Mouse (Mus musculus) MEL (cell line): ENCODE measurements around the gene Rab35. TPM values are rescaled to one million over a fixed set of nuclear protein-coding genes. Genes with fewer than 3 reads are reported as not detected.

Experiments
- DNase-seq: peaks from one replicate; pipeline ENCODE4 v3.0.0; 2011; ENCODE audit warnings: low read depth, low spot score
- H3K27ac ChIP-seq: 2 replicates; pipeline ENCODE4 v1.5.1; 2012; ENCODE audit warnings: low read depth, mild to moderate bottlenecking, control low read depth, low read length, moderate library complexity; ENCODE audit not compliant: control insufficient read depth
- H3K27me3 ChIP-seq, 2 experiments: fragments of 150-350 bp in 1 of 2; sonication (generic) in 1 of 2; 2 replicates each; pipeline ENCODE4 v1.6.1; 2012; ENCODE audit warnings: low read length in 2 of 2, mild to moderate bottlenecking in 2 of 2, improper control_type of control experiment in 1 of 2, moderate library complexity in 1 of 2; ENCODE audit not compliant: insufficient read depth in 2 of 2, control insufficient read depth in 1 of 2
- H3K36me3 ChIP-seq, 2 experiments: 2 replicates each; pipeline ENCODE4 v1.6.1; 2012 to 2014; ENCODE audit warnings: low read length in 2 of 2, improper control_type of control experiment in 1 of 2, inconsistent platforms in 1 of 2, mild to moderate bottlenecking in 1 of 2; ENCODE audit not compliant: insufficient read depth in 2 of 2, control insufficient read depth in 1 of 2
- H3K4me1 ChIP-seq, 2 experiments: fragments of 150-350 bp in 1 of 2; sonication (generic) in 1 of 2; 2 replicates each; pipeline ENCODE4 v1.6.1; 2012; ENCODE audit warnings: low read length in 2 of 2, improper control_type of control experiment in 1 of 2, mild to moderate bottlenecking in 1 of 2; ENCODE audit not compliant: insufficient read depth in 2 of 2, control insufficient read depth in 1 of 2
- H3K4me3 ChIP-seq, 2 experiments: fragments of 150-350 bp in 1 of 2; sonication (generic) in 1 of 2; 2 replicates each; pipeline ENCODE4 v1.5.1; 2012; ENCODE audit warnings: low read depth in 2 of 2, low read length in 2 of 2, mild to moderate bottlenecking in 2 of 2, moderate library complexity in 2 of 2, control low read depth in 1 of 2, improper control_type of control experiment in 1 of 2; ENCODE audit not compliant: control insufficient read depth in 1 of 2, insufficient read depth in 1 of 2
- H3K79me2 ChIP-seq: 2 replicates; pipeline ENCODE4 v1.6.1; 2012; ENCODE audit warnings: mild to moderate bottlenecking, low read length, moderate library complexity; ENCODE audit not compliant: control insufficient read depth, poor library complexity, insufficient read depth
- H3K9ac ChIP-seq: 2 replicates; pipeline ENCODE4 v1.6.1; 2012; ENCODE audit warnings: low read depth, mild to moderate bottlenecking, control low read depth, low read length, moderate library complexity; ENCODE audit not compliant: control insufficient read depth, poor library complexity, severe bottlenecking
- H3K9me3 ChIP-seq: fragments of 150-350 bp; sonication (generic); replicated peaks from 2 replicates; pipeline ENCODE4 v1.6.1; 2012; ENCODE audit warnings: mild to moderate bottlenecking, low read length, improper control_type of control experiment, moderate library complexity; ENCODE audit not compliant: insufficient read depth
- BHLHE40 ChIP-seq: IDR thresholded peaks from 2 replicates; pipeline ENCODE4 v1.6.1; 2012; ENCODE audit warnings: low read depth, mild to moderate bottlenecking, inconsistent platforms, low read length, improper control_type of control experiment, borderline replicate concordance
- CHD2 ChIP-seq: IDR thresholded peaks from 2 replicates; pipeline ENCODE4 v1.6.1; 2011; ENCODE audit warnings: low read length, improper control_type of control experiment
- CTCF ChIP-seq, 3 experiments: IDR thresholded peaks in 2 of 3; conservative IDR thresholded peaks in 1 of 3; 2 replicates each; pipeline ENCODE4 v1.5.1; 2011 to 2012; ENCODE audit warnings: low read length in 3 of 3, low read depth in 2 of 3, mild to moderate bottlenecking in 2 of 3, improper control_type of control experiment in 1 of 3, inconsistent platforms in 1 of 3, mixed read lengths in 1 of 3, moderate library complexity in 1 of 3; ENCODE audit not compliant: control insufficient read depth in 1 of 3, insufficient read depth in 1 of 3, poor library complexity in 1 of 3, severe bottlenecking in 1 of 3
- ELF1 ChIP-seq: IDR thresholded peaks from 2 replicates; pipeline ENCODE4 v1.6.1; 2014; ENCODE audit warnings: low read depth, mild to moderate bottlenecking, inconsistent platforms, low read length, improper control_type of control experiment, moderate library complexity
- EP300 ChIP-seq, 2 experiments: IDR thresholded peaks; 2 replicates each; pipeline ENCODE4 v1.6.1; 2011; ENCODE audit warnings: improper control_type of control experiment in 2 of 2, low read length in 2 of 2, low read depth in 1 of 2, mild to moderate bottlenecking in 1 of 2
- ETS1 ChIP-seq: IDR thresholded peaks from 2 replicates; pipeline ENCODE4 v1.6.1; 2012; ENCODE audit warnings: low read depth, mild to moderate bottlenecking, inconsistent platforms, low read length, improper control_type of control experiment, moderate library complexity
- HCFC1 ChIP-seq: IDR thresholded peaks from 2 replicates; pipeline ENCODE4 v1.6.1; 2012; ENCODE audit warnings: low read depth, mild to moderate bottlenecking, inconsistent platforms, low read length, improper control_type of control experiment, moderate library complexity
- JUND ChIP-seq: IDR thresholded peaks from 2 replicates; pipeline ENCODE4 v1.6.1; 2011; ENCODE audit warnings: low read depth, mild to moderate bottlenecking, improper control_type of control experiment, low read length
- MAX ChIP-seq: IDR thresholded peaks from 2 replicates; pipeline ENCODE4 v1.6.1; 2011; ENCODE audit warnings: low read length, improper control_type of control experiment
- MAZ ChIP-seq: IDR thresholded peaks from 2 replicates; pipeline ENCODE4 v1.6.1; 2012; ENCODE audit warnings: low read depth, mild to moderate bottlenecking, inconsistent platforms, low read length, improper control_type of control experiment
- MEF2A ChIP-seq: IDR thresholded peaks from 2 replicates; pipeline ENCODE4 v1.6.1; 2014; ENCODE audit warnings: low read depth, mild to moderate bottlenecking, inconsistent platforms, low read length, improper control_type of control experiment; ENCODE audit not compliant: poor library complexity, insufficient replicate concordance, severe bottlenecking; ENCODE audit errors: extremely low read depth
- MYC ChIP-seq: IDR thresholded peaks from 2 replicates; pipeline ENCODE4 v1.6.1; 2011; ENCODE audit warnings: low read depth, mild to moderate bottlenecking, low read length, improper control_type of control experiment, moderate library complexity
- POLR2A ChIP-seq, 2 experiments: IDR thresholded peaks; 2 replicates each; pipeline ENCODE4 v1.6.1; 2011 to 2012; ENCODE audit warnings: low read length in 2 of 2, mild to moderate bottlenecking in 2 of 2, control low read depth in 1 of 2, improper control_type of control experiment in 1 of 2, low read depth in 1 of 2, moderate library complexity in 1 of 2; ENCODE audit not compliant: control insufficient read depth in 1 of 2, insufficient read depth in 1 of 2, poor library complexity in 1 of 2
- POLR2AphosphoS2 ChIP-seq: IDR thresholded peaks from 2 replicates; pipeline ENCODE4 v1.6.1; 2011; ENCODE audit warnings: low read length, improper control_type of control experiment
- RCOR1 ChIP-seq: IDR thresholded peaks from 2 replicates; pipeline ENCODE4 v1.6.1; 2012; ENCODE audit warnings: low read depth, mild to moderate bottlenecking, inconsistent platforms, low read length, improper control_type of control experiment
- SIN3A ChIP-seq: IDR thresholded peaks from 2 replicates; pipeline ENCODE4 v1.6.1; 2012; ENCODE audit warnings: low read length, improper control_type of control experiment, inconsistent platforms
- SMC3 ChIP-seq: IDR thresholded peaks from 2 replicates; pipeline ENCODE4 v1.6.1; 2011; ENCODE audit warnings: low read depth, low read length, improper control_type of control experiment
- USF1 ChIP-seq: IDR thresholded peaks from 2 replicates; pipeline ENCODE4 v1.6.1; 2014; ENCODE audit warnings: low read depth, mild to moderate bottlenecking, inconsistent platforms, low read length, improper control_type of control experiment, moderate library complexity
- ZKSCAN1 ChIP-seq: IDR thresholded peaks from 2 replicates; pipeline ENCODE4 v1.6.1; 2012; ENCODE audit warnings: low read depth, mild to moderate bottlenecking, inconsistent platforms, low read length, improper control_type of control experiment, moderate library complexity
- polyA plus RNA-seq, 2 experiments: library from polyadenylated mRNA; stranded (reverse) in 1 of 2; unstranded in 1 of 2; fragments of >175 nt in 1 of 2; fragments of >200 nt in 1 of 2; gene quantifications; 2 replicates each; pipeline versions ENCODE4 v1.2.1 to v1.2.4; 2012; ENCODE audit warnings: low replicate concordance in 2 of 2, low read depth in 1 of 2; ENCODE audit not compliant: insufficient read length in 2 of 2, insufficient read depth in 1 of 2, missing spikeins in 1 of 2
- total RNA-seq: library from RNA; depleted of rRNA; stranded (reverse); fragments of 300-350 nt; gene quantifications from 2 replicates; pipeline ENCODE4 v1.2.3, GENCODE M21; 2012

Gene Rab35
- total and polyA plus RNA-seq, 3 experiments = 66.9 to 113 TPM; not detected in 1

- H3K4me3 ChIP-seq = no peak overlapping the region
- H3K27me3 ChIP-seq = no peaks in the 10 kb centered on the region
- no peak overlapping the region for H3K27ac ChIP-seq
- DNase-seq = no peak
- no peaks in the 10 kb centered on the region for H3K36me3 ChIP-seq
- H3K9ac ChIP-seq = no peak overlapping the region
- no peaks in the 10 kb centered on the region for H3K79me2 ChIP-seq
- TF ChIP-seq HCFC1 (no peak), POLR2A (IDR thresholded peaks at IDR 0.05; ENCODE audit: control insufficient read depth in 1 of 2, insufficient read depth in 1 of 2, low read depth in 1 of 2, low read length in 2 of 2, poor library complexity in 1 of 2) (no peak), SMC3 (no peak)
- no peaks in the 10 kb centered on the region for H3K4me1 ChIP-seq
- no peaks in the 10 kb centered on the region for H3K9me3 ChIP-seq
These were observed 38.3 kb downstream of the Rab35 start for GRCm38 (mm10) chr5:115669974-115670373.

- DNase-seq = no peak
- H3K9me3 ChIP-seq = no peaks in the 10 kb centered on the region
- TF ChIP-seq ELF1 = no peak
- no peak for TF ChIP-seq CHD2
- TF ChIP-seq ETS1 = no peak
- TF ChIP-seq BHLHE40 = no peak
- TF ChIP-seq USF1 = no peak
- no peak for TF ChIP-seq POLR2AphosphoS2
- no peak for TF ChIP-seq MAX
- TF ChIP-seq MAZ = no peak
- TF ChIP-seq MEF2A = no peak
- TF ChIP-seq ZKSCAN1 = no peak
- TF ChIP-seq SIN3A = no peak
- no peak for TF ChIP-seq CTCF (IDR thresholded peaks at IDR 0.05 in 2 of 3, conservative IDR thresholded peaks at IDR 0.05 in 1 of 3; ENCODE audit: control insufficient read depth in 1 of 3, insufficient read depth in 1 of 3, low read depth in 2 of 3, low read length in 3 of 3, poor library complexity in 1 of 3, severe bottlenecking in 1 of 3)
- TF ChIP-seq EP300 (IDR thresholded peaks at IDR 0.05; ENCODE audit: low read depth in 1 of 2, low read length in 2 of 2) = no peak
- no peak for TF ChIP-seq JUND
- no peak for TF ChIP-seq MYC
- TF ChIP-seq RCOR1 = no peak
- TF ChIP-seq, all 39 proteins: peak for 0
- no peaks in the 10 kb centered on the region for H3K36me3 ChIP-seq
- H3K9ac ChIP-seq = no peak overlapping the region
- H3K4me3 ChIP-seq = no peak overlapping the region
- H3K79me2 ChIP-seq = no peaks in the 10 kb centered on the region
- no peaks in the 10 kb centered on the region for H3K4me1 ChIP-seq
- H3K27me3 ChIP-seq = no peaks in the 10 kb centered on the region
- no peak overlapping the region for H3K27ac ChIP-seq
These were observed 38.7 kb downstream of the Rab35 start for GRCm38 (mm10) chr5:115670406-115670805.
